Mouse (Mus musculus) left cerebral cortex, adult 2 months (tissue): ENCODE results near the gene Rab5c. TPM values are rescaled to one million over a fixed set of nuclear protein-coding genes. Genes with fewer than 3 reads are reported as not detected.

Experiments used
- DNase-seq, 2 experiments: peaks; one replicate each; pipeline ENCODE4 v3.0.0; 2021 to 2022; ENCODE audit warnings: low spot score in 2 of 2, mixed read lengths in 1 of 2; ENCODE audit errors: extremely low spot score in 1 of 2
- H3K27ac ChIP-seq: fragments of 200-600 bp; 2 replicates; pipeline ENCODE4 v1.8.1; 2022
- H3K4me3 ChIP-seq: fragments of 200-600 bp; 2 replicates; pipeline ENCODE4 v1.8.1; 2022
- CTCF ChIP-seq: fragments of 200-600 bp; IDR thresholded peaks from 2 replicates; pipeline ENCODE4 v1.8.1; 2022; ENCODE audit warnings: antibody characterized with exemption, mild to moderate bottlenecking, moderate library complexity
- intact Hi-C: fragments of 180-260 bp; cut with DNase I; formaldehyde crosslinking; loops from one replicate; pipeline ENCODE4 v1.15.1; 2025
- total RNA-seq, 2 experiments: library from RNA; stranded (reverse); gene quantifications; 2 replicates each; pipeline ENCODE4 v1.2.3; 2021

The Rab5c gene
- total RNA-seq, 2 experiments from 2014 or later = 139 to 142 TPM

DNA sequence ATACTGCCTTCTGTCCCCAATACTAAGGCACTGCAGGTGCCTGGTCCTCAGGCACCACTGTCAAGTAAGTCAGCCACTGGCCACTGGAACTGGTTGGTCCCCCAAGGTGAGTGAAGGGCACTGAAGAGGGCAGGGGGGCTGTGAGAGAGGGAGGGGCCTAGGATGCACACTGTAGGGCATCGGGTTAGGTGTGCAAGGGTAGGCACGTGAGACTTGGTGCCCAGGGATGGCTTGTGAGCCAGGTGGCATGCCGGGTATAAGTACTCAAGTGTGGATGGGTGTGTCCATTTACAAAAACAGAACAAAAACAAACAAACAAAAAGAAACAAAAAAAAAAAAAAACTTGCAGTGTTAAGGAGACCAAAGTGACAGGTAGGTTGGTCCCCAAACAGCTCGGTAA is 49.6 kb downstream of the Rab5c start:
- no peak overlapping the region for H3K4me3 ChIP-seq
- no peak overlapping the region for H3K27ac ChIP-seq
- no peak for DNase-seq
- TF ChIP-seq CTCF = no peak
- intact Hi-C loops = no loop called here

DNA sequence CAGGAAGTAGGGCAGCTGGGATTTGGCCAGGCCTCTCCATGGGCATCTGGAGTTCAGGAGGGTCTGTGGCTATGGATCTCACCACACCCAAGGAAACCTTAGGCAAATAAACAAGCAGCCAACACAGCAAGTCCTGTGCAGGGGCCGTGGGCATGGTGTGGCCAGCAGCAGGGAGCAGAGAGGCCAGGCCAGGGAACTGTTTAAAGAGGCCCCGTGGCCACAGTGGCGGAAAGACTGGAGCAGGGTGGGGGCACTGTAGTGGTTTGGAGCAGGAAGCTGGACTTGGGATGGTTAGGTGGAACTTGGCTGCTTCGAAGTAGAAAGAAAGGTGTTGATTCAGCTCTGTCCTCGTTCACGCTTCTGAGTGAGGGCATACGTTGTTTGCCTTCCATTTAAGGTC is 50.8 kb downstream of the Rab5c start:
- DNase-seq = no peak
- no peak for TF ChIP-seq CTCF
- Histone ChIP-seq H3K27ac (no peak overlapping the region), H3K4me3 (no peak overlapping the region)
- intact Hi-C loops = no loop called here

DNA sequence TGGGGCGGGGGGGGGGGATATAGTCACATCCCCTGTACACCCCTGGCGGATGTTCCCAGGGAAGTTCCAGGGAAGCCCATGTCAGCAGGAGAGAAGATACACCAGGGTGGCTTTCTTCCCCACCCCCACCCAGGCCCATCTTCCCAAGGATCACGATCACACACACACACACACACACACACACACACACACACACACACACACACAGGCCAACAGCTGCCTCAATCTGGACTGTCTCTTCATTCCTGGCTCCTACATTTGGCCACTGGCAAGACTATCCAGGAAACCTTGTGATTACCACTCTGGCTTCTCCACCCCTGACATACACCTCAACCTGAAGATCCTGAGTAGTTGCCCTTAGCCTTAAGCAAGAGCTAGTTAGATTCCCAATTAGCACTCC is 52.6 kb downstream of the Rab5c start:
- no peak overlapping the region for H3K27ac ChIP-seq
- TF ChIP-seq CTCF = no peak
- no peak overlapping the region for H3K4me3 ChIP-seq
- intact Hi-C loops = no loop called here
- no peak for DNase-seq

DNA sequence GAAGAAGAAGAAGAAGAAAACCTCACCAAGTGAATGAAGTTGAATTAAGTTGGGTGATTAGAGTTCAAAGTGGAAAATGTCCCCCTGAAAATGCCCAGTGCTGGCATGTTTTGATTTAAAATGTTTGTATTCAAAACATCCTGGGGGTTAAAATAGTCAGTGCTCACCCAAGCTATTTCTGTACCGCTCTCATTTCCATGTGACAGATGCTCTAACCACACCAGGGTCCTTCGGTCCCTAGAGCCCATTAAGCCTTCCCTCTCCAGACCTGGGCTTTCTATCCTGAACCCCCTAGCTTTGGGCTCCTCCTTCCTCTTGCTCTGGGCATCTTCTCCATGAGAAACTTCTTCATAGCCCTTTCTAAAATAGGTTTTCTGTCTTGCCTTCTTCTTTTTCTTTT is 53.9 kb downstream of the Rab5c start:
- intact Hi-C loops = no loop called here
- no peak for TF ChIP-seq CTCF
- DNase-seq = no peak

DNA sequence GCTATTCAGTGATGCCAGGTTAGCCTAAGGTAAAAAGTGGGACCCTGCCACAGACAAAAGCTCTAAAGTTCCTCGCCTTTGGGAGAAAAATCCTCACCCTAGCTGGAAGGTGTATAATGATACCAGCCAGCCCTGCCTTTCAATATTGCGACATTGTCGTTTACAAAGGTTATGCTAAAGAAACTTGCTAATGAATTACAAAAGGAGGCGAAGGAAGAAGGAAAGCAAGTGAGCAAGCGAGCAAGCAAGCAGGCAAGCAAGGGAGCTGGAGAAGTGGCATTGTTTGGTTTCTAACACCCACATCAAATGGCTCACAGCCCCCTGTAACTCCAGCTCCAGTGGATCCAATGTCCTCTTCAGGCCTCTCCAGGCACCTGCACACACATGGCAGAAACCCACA is 55.5 kb downstream of the Rab5c start:
- no peak for TF ChIP-seq CTCF
- no peak overlapping the region for H3K27ac ChIP-seq
- DNase-seq = no peak
- H3K4me3 ChIP-seq = no peak overlapping the region
- intact Hi-C loops = no loop called here

More for the DNA sequence above, 53.9 kb downstream of the Rab5c start:
- no peak overlapping the region for H3K4me3 ChIP-seq
- H3K27ac ChIP-seq = no peak overlapping the region

DNA sequence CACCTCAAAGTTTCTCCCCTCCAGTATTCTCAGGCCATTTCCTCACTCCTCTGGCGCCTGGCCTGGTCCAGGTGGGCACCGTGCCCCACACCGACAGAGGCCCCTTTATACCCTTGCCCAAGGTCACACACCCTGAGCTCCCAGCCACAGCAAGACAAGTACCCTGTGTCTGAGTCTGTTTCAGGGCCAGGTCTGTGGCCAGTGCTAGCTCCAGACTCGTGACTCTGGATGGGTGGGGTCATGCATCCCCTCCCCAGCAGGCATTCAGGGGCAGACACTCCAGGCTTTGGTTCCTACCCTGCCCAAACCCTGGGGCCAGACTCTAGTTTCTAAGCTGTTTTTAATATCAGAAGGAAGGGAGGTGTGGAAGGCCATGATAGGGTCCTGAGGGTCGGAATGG is 56.2 kb downstream of the Rab5c start:
- H3K4me3 ChIP-seq = no peak overlapping the region
- H3K27ac ChIP-seq = no peak overlapping the region
- DNase-seq = no peak
- intact Hi-C loops = no loop called here
- no peak for TF ChIP-seq CTCF

DNA sequence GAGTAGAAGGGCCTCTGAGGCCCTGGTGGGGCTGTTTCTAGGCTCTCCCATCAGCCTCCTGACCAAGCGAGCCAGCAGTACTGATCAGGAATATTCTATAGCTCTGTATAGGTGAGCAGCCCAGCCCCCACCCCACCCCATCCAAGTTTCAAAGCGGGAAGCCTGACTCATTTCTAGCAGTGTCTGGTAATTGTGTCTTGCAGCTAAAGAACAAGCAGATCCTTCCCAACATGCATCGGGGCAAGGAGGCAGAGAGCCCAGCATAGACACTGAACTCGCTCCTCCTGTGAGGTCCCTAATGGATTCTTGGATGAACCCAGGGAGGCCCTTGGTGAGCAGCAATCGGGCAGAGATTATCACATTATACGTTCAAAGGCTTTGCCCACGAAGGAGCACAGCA is 60.2 kb downstream of the Rab5c start:
- intact Hi-C loops = no loop called here
- Histone ChIP-seq H3K4me3 (no peak overlapping the region), H3K27ac (no peak overlapping the region)
- no peak for TF ChIP-seq CTCF
- no peak for DNase-seq

DNA sequence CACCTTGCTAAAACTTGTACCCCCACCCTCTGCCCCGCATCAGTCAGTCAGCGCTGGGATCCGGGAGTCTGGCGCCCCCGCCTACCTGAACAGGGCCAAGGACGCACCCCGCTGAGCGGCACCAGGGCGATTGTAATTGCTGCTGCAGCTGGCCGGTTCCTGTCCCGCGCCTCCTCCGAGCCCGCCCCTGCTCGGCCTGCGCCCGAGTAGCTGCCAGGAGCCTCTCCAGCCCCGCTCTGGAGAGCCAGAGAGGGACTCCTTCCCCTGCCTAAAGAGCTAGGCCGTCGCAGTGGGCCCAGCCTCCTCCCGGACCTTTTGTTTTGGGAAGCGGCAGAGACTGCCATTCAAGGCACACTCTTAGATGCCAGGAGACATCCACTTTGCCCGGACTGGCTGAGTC is 64.8 kb downstream of the Rab5c start:
- intact Hi-C loops = no loop called here
- no peak for TF ChIP-seq CTCF
- Histone ChIP-seq H3K27ac (no peak overlapping the region), H3K4me3 (no peak overlapping the region)
- peak in 1 of 2 experiments; percentile 22 for DNase-seq

DNA sequence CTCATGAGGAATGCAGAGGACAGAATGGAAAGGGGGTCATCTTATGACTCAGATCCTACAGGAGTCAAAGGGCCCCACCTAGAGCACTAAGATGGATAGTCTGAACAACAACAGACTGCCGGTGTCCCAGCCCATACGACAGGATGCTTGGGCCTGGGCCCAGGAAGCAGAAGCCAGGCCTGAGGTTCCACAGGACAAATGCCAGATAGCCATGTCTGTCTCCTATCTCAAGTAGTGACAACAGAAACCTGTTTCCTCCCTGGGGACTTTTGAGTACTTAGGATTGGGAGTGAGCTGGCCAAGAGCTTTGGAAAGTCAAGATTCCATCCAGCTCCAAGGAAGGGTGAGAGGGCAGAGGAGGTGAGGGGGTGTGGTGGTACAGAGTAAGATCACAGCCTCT is 66.1 kb downstream of the Rab5c start:
- no peak for DNase-seq
- no peak for TF ChIP-seq CTCF
- intact Hi-C loops = no loop called here
- H3K4me3 ChIP-seq = no peak overlapping the region
- no peak overlapping the region for H3K27ac ChIP-seq

DNA sequence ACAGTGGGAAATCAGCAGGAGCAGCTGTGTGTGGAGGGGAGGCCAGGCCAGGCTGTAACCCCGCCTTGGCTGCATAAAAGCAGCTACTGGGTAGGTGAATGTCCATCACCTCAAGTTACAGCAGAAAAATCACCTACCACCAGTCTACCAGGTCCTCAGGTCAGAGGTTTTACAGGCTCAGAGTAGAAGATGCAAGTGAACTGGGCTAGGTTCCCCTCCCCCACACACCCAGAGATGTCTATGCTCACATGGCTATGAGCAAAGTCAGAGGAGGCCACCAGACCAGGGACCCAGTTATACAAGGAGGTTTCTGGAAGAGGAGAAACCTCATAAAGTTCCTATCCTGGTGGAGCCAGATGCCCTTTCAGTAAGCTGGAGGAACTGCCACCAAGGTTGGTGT is 67.0 kb downstream of the Rab5c start:
- TF ChIP-seq CTCF = no peak

More for the DNA sequence above, 67.0 kb downstream of the Rab5c start:
- no peak for DNase-seq
- Histone ChIP-seq H3K4me3 (no peak overlapping the region), H3K27ac (no peak overlapping the region)
- intact Hi-C loops = no loop called here

Other genes with a start within 250 kb of the Rab5c start
- gene Acly, start 210.2 kb downstream of the Rab5c start, total RNA-seq = 100 to 1,000 TPM; 119 to 131 TPM
- 1 to 10 TPM; 1.0 to 1.4 TPM for gene Ttc25, start 192.6 kb downstream of the Rab5c start, total RNA-seq
- 100 to 1,000 TPM; 117 to 121 TPM for gene Cnp, start 163.3 kb downstream of the Rab5c start, total RNA-seq
- 10 to 100 TPM; 13.2 to 13.6 TPM for gene Nkiras2, start 119.0 kb downstream of the Rab5c start, total RNA-seq
- gene Dnajc7, start 118.0 kb downstream of the Rab5c start, total RNA-seq = 100 to 1,000 TPM; 248 to 263 TPM
- gene Zfp385c, start 45.8 kb downstream of the Rab5c start, total RNA-seq = under 1 TPM; 0.16 to 0.26 TPM
- 1 to 10 TPM; 3.0 to 3.7 TPM for gene Dhx58, start 33.9 kb downstream of the Rab5c start, total RNA-seq
- 10 to 100 TPM; 60.5 to 61.7 TPM for gene Kat2a, start 25.8 kb downstream of the Rab5c start, total RNA-seq
- not detected for gene Hspb9, start 24.4 kb downstream of the Rab5c start, total RNA-seq
- gene Kcnh4, start 21.7 kb upstream of the Rab5c start, total RNA-seq = 10 to 100 TPM; 17.2 to 18.4 TPM
- gene Hcrt, start 24.7 kb upstream of the Rab5c start, total RNA-seq = not detected
- 1 to 10 TPM; 7.3 TPM for gene Ghdc, start 32.7 kb upstream of the Rab5c start, total RNA-seq
- gene Stat5b, start 112.5 kb upstream of the Rab5c start, total RNA-seq = 10 to 100 TPM; 23.6 to 25.0 TPM
- 1 to 10 TPM; 1.7 to 2.0 TPM for gene Stat5a, start 121.1 kb upstream of the Rab5c start, total RNA-seq
- 10 to 100 TPM; 35.7 to 40.9 TPM for gene Stat3, start 201.3 kb upstream of the Rab5c start, total RNA-seq
- 10 to 100 TPM; 19.2 to 22.2 TPM for gene Cavin1, start 232.7 kb upstream of the Rab5c start, total RNA-seq